Mouse (Mus musculus) midbrain, embryonic 10.5 days (tissue): ENCODE results near the gene Sh3d21. TPM values are rescaled to one million over a fixed set of nuclear protein-coding genes. Genes with fewer than 3 reads are reported as not detected.

Experiments used
- DNase-seq: peaks from one replicate; pipeline ENCODE4 v3.0.0-alpha.2; 2017; ENCODE audit warnings: low spot score
- H3K27ac ChIP-seq: fragments of 300-500 bp; sonication (generic); replicated peaks from 2 replicates; pipeline ENCODE4 v1.5.1; 2016; ENCODE audit warnings: mild to moderate bottlenecking
- H3K27me3 ChIP-seq: fragments of 300-500 bp; sonication (generic); 2 replicates; pipeline ENCODE4 v1.6.1; 2016; ENCODE audit warnings: low read depth, mild to moderate bottlenecking; ENCODE audit not compliant: poor library complexity, severe bottlenecking
- H3K36me3 ChIP-seq: fragments of 300-500 bp; sonication (generic); 2 replicates; pipeline ENCODE4 v1.6.1; 2016; ENCODE audit warnings: mild to moderate bottlenecking, moderate library complexity
- H3K4me1 ChIP-seq: fragments of 300-500 bp; sonication (generic); 2 replicates; pipeline ENCODE4 v1.6.1; 2016
- H3K4me3 ChIP-seq: fragments of 300-500 bp; sonication (generic); 2 replicates; pipeline ENCODE4 v1.5.1; 2016; ENCODE audit warnings: mild to moderate bottlenecking, moderate library complexity
- H3K9me3 ChIP-seq: fragments of 300-500 bp; sonication (generic); replicated peaks from 2 replicates; pipeline ENCODE4 v1.6.1; 2016; ENCODE audit warnings: mild to moderate bottlenecking
- WGBS: fragments of 180-500 bp; shearing (Covaris S2); methylation state at CpG from one replicate; pipeline ENCODE4 v1.1.7; 2016; 5-methylcytosine and 5-hydroxymethylcytosine counted together
- polyA plus RNA-seq: library from polyadenylated mRNA; unstranded; fragments of >200 nt; fragmentation: Nextera tagmentation; extraction: Ambion mirVana; gene quantifications from 2 replicates; pipeline ENCODE4 v1.2.1, GENCODE M21; 2016

The Sh3d21 gene
- polyA plus RNA-seq, 1 experiment from 2014 or later = 0.79 TPM

DNA sequence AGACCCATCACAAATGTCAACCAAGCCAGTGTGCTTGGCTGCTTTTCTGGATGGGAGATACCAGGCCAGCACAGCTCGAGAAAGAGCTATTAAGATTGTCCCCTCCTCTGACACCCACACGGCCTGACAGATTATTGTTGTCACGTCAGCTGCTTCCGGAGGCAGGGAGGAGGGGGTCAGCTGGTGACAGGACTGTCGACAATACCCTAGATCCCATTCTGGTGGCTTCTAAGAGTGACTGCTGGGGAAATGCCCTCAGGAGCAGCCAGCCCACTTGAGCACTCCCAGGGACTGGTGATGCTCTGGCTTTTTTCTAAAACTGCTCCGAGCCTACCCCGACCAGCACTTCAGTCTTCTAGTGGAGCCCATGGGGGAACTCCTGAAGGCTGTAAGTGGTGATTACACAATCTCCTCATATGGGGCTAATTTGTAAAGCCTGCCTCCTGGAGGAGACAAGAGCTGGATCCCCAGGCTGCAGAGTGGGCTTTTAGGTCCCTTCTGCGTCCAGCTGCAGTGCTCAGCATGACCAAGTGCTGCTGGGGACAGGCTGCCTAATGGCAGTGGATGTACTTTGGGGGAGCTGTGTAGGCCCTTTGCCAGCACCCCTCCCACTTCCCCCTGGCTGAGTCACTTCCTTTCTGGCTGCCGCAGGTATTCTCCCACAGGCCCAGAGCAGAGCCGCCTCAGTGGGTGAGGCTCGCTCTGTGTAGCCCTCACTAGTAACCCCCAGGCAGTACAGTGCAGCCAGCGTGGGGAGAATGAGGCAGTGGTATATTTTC lies 52.7 kb downstream of the Sh3d21 start:
- Histone ChIP-seq H3K27ac (peak overlapping the region; percentile 75), H3K4me3 (peak overlapping the region; percentile 30), H3K9me3 (no peaks in the 10 kb centered on the region), H3K36me3 (no peaks in the 10 kb centered on the region), H3K27me3 (no peaks in the 10 kb centered on the region), H3K4me1 (peaks cover 55% of the 10 kb centered on the region)
- peak; percentile 27 for DNase-seq
- 15% methylated on average over 12 of the region's 12 CpGs for WGBS

DNA sequence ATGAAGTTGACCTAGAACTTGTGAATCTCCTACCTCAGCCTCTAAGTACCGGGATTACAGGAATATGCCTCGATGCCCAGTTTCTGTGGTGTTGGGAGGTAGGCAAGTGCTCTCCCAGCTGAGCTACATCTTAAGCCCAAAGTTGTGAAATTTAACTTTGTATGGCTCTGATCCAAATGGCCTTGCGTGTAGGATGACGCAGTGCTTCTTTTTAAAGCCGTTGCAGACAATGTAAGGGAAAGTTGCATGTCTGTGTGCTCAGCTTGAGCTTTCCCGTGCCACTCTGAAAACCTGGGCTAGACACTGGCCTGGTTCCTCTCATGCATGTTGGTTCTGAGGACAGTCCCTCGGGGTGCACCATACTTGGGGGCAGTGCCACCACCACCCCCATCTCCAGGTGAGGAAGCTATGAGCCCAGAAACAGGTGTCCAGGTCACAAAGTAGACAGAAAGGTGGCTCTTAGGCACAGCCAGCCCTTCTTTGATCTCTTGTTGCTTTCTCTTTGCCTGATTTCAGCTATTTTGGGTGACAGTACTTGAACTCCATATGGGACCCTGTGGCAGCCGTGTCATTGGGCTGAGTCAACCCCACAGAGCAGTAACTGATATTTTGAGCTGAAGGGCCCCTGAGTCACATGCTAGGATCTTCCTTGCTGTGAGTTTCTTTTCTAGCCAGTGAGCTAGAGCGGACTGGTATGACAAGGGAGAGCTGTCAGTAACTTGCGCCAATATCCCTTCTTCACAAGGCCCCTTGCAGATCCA lies 53.5 kb downstream of the Sh3d21 start:
- Histone ChIP-seq H3K27me3 (no peaks in the 10 kb centered on the region), H3K27ac (peak overlapping the region; percentile 75), H3K36me3 (no peaks in the 10 kb centered on the region), H3K9me3 (no peaks in the 10 kb centered on the region), H3K4me3 (no peak overlapping the region), H3K4me1 (peaks cover 60% of the 10 kb centered on the region)
- 87% methylated on average over 10 of the region's 10 CpGs for WGBS
- no peak for DNase-seq

GRCm38 (mm10) chr4:126108061-126108740 lies 55.1 kb downstream of the Sh3d21 start:
- Histone ChIP-seq H3K27me3 (no peaks in the 10 kb centered on the region), H3K9me3 (no peaks in the 10 kb centered on the region), H3K4me1 (peaks cover 71% of the 10 kb centered on the region), H3K36me3 (no peaks in the 10 kb centered on the region), H3K27ac (no peak overlapping the region), H3K4me3 (no peak overlapping the region)
- DNase-seq = no peak
- WGBS = 32% methylated on average over 8 of the region's 8 CpGs

GRCm38 (mm10) chr4:126105131-126105783 lies 58.0 kb downstream of the Sh3d21 start:
- 60% methylated on average over 7 of the region's 7 CpGs for WGBS
- H3K27me3 ChIP-seq = no peaks in the 10 kb centered on the region
- no peak overlapping the region for H3K27ac ChIP-seq
- H3K4me1 ChIP-seq = peaks cover 71% of the 10 kb centered on the region
- DNase-seq = no peak
- peak overlapping the region; percentile 98 for H3K4me3 ChIP-seq
- no peaks in the 10 kb centered on the region for H3K9me3 ChIP-seq
- H3K36me3 ChIP-seq = 0 out of 2 replicates have a peak, but pooled peaks cover 7% of the 10 kb centered on the region

DNA sequence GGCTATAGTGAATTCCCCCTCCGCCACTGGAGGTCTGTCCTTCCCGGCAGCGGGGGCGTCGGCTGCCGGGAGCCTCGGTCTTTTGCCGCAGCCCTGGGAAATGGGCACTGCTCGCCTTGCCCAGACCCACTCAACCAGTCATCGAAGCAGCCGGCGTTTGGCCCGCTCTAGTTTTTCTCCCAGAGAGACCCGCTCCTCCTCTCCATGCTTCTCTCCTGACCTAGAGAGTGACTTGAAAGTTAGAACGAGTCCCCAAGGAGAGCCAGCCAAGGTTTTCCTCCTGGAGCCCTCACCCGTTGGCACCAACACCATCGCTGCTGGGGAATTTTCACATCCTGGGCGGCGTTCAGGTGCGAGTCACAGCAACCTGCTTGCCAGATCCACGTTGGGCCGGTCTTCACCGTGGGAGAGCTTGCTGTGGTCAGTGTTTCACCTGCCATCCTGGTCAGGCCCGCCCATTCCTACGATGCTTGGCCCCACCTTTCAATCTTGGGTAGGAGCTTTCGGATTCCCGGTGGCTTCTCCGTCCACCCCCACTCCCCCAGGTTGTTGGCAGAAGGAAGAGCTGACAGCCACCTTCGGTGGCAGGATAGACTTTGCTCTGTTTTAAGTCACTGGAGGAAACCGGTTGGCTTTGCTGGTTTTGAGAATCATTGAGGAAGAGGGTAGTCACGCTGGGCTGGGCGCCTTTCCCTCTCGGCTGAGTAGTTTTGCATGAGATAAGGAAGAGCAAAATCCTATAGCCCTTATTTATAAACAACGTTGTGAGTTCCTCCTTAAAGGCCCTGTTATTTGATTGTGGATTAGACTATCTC lies 58.8 kb downstream of the Sh3d21 start:
- peaks cover 64% of the 10 kb centered on the region for H3K4me1 ChIP-seq
- 3% methylated on average over 34 of the region's 34 CpGs for WGBS
- H3K36me3 ChIP-seq = peaks cover 10% of the 10 kb centered on the region; the same call in 1 of the 2 replicates
- peak overlapping the region; percentile 98 for H3K4me3 ChIP-seq
- H3K9me3 ChIP-seq = no peaks in the 10 kb centered on the region
- DNase-seq = no peak
- H3K27ac ChIP-seq = peak overlapping the region; percentile 89
- H3K27me3 ChIP-seq = no peaks in the 10 kb centered on the region

DNA sequence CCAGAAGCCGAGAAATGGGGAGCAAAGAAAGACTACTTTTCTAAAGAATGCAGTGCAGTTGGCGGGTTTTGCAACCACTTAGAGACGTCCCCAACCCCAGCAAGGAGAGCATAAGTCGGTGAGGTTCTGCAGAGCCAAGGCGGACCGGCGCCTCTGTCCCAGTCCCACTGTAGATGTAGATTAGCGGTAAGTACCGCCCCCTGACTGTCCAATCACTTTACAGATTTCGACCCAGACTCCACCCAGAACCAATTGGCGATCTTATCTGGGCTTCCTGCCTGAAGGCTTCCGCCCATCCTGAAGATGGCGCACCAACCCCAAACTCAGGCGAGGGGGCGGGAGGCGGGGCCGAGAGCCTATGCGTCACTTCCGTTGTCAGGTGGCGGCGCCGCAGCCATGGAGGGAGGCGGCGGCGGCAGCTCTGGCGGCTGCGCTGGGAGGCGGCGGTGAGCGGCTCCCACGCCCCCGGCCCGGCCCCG lies 59.7 kb downstream of the Sh3d21 start, which contains the start of gene Stk40:
Gene Stk40, plus strand, starts transcription at position 368 of the 479 bp plus-strand sequence.
- Histone ChIP-seq H3K36me3 (peaks cover 17% of the 10 kb centered on the region), H3K4me1 (peaks cover 56% of the 10 kb centered on the region), H3K27me3 (no peaks in the 10 kb centered on the region), H3K27ac (peak within 1 kb of the TSS; percentile 89), H3K9me3 (no peaks in the 10 kb centered on the region), H3K4me3 (peak within 1 kb of the TSS; percentile 98)
- WGBS = under 1% methylated on average over 33 of the region's 34 CpGs
- DNase-seq = peak; percentile 98

DNA sequence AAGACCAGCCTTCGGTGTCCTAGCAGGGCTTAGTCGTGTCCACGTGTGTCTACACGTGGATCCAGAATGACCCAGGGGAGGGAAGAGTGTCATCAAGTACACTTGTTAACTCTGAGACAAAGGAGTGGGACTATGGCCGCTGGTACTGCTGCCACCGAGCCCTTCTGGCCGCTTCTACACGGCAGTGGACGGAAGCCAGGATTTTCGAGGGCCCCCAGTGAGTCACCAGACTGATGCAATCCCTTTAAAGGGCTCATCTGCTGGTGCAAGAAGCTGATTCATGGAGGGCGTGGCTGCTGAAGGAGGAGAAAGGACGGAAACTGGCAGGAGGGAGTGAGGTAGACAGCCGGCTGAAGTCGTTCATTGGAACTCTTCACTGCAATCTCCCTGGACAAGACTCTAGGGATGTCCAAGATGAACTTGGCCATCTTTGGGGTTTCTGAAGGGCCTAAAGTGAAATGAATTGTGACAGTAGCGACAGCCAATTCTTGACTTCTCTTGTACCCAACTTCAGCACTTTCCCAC lies 60.2 kb downstream of the Sh3d21 start:
- WGBS = 3% methylated on average over 15 of the region's 15 CpGs
- H3K9me3 ChIP-seq = no peaks in the 10 kb centered on the region
- no peaks in the 10 kb centered on the region for H3K27me3 ChIP-seq
- H3K4me3 ChIP-seq = peak overlapping the region; percentile 98
- peaks cover 52% of the 10 kb centered on the region for H3K4me1 ChIP-seq
- DNase-seq = peak; percentile 61
- peak overlapping the region; percentile 89 for H3K27ac ChIP-seq
- H3K36me3 ChIP-seq = peaks cover 22% of the 10 kb centered on the region

GRCm38 (mm10) chr4:126102061-126102841 lies 61.0 kb downstream of the Sh3d21 start:
- no peak for DNase-seq
- Histone ChIP-seq H3K27me3 (no peaks in the 10 kb centered on the region), H3K4me3 (peak overlapping the region; percentile 98; the same call in 1 of the 2 replicates), H3K27ac (peak overlapping the region; percentile 89), H3K36me3 (peaks cover 26% of the 10 kb centered on the region), H3K9me3 (no peaks in the 10 kb centered on the region), H3K4me1 (peaks cover 54% of the 10 kb centered on the region)
- WGBS = 50% methylated on average over 7 of the region's 7 CpGs

DNA sequence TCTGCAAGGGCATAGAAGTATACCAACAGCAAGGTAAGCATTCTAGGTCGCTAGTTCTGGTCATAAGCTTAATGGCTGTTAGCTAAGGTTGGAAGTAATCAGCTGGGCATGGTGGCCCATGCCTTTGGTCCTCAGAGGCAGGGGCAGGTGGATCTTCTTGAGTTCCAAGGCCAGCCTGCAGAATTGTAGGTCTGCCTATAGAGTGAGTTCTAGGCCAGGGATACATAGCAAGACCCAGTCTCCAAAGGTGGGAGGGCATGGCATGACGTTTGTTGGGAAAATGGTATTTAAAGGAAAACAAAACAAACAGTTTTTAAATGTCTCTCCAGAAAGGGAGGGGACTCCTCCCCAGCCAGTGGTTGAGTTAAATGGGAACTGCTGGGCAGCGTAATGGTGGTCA lies 62.5 kb downstream of the Sh3d21 start:
- H3K36me3 ChIP-seq = peaks cover 26% of the 10 kb centered on the region
- no peak overlapping the region for H3K27ac ChIP-seq
- no peaks in the 10 kb centered on the region for H3K9me3 ChIP-seq
- DNase-seq = no peak
- no peaks in the 10 kb centered on the region for H3K27me3 ChIP-seq
- WGBS = 85% methylated on average over 3 of the region's 3 CpGs
- H3K4me1 ChIP-seq = peaks cover 57% of the 10 kb centered on the region
- no peak overlapping the region for H3K4me3 ChIP-seq
